Mouse (Mus musculus): Measurements from ENCODE around the gene Rac3. TPM values are rescaled to one million over a fixed set of nuclear protein-coding genes. Genes with fewer than 3 reads are reported as not detected.
"Not testable (repeated sequence)": the region's sequence is repeated elsewhere in the genome, so short reads cannot be mapped to it uniquely, and the experiment has no call there.

Rac3 gene
- 25.4 and 28.8 TPM in 2 replicates for polyA plus RNA-seq (2016; fragmentation: Nextera tagmentation; extraction: Ambion mirVana)

DNA sequence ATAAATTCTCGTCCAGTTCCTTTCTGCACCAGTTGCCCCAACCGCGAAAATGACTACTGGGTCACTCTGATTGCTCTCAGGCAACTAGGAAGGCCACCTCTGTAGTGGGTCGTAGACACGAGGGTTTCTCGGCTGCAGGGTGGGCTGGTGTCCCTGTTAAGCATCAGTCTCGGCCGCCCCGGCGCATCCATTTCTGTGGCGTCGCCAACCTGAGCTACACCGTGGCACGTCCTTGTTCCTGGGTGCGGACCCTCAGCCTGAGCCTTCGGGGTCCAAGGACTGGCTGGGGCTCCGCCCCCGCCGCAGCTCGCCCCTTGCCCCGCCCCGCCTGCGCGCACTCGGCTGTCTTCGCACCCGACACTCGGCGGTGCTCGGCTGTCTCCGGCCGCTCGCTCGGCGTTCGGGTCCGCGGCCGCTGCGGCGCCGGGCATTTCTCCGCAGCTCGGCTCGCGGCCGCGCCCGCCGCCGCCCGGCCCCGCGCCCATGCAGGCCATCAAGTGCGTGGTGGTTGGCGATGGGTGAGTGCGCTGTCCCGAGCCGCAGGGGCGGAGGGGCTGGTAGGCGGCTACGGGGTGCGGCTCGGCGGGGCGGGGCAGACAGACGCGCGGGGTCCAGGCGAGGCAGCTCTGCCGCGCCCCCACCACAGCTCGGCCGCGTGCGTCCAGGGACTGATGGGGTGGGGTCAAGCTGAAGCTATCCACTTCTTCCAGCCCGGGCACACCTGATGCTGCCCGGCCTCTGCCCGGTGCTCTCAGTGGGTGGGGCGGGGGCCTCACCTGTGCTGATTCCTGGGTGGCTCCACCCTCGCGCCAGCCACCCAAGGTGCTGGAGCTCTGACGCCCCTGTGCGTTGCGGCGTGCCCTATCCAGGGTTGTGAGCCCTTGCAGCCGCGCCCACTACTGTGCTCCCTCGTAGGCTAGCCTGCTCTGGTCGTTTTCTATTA is at the start of gene Rac3:
Gene Rac3, plus strand, starts transcription at position 347 of the 943 bp plus-strand sequence.
- H3K4me1 ChIP-seq = peaks cover 36% of the 10 kb centered on the region
- peaks cover 53% of the 10 kb centered on the region for H3K27me3 ChIP-seq (ENCODE audit: low read depth, poor library complexity, severe bottlenecking)
- H3K36me3 ChIP-seq = peaks cover 41% of the 10 kb centered on the region
- DNase-seq (ENCODE audit: low spot score) = peak; percentile 83
- peak within 1 kb of the TSS; percentile 75 for H3K4me3 ChIP-seq
- no peaks in the 10 kb centered on the region for H3K9me3 ChIP-seq (replicated peaks)
- peak within 1 kb of the TSS; percentile 74 for H3K27ac ChIP-seq
- 1% methylated on average over 86 of the region's 90 CpGs for WGBS

DNA sequence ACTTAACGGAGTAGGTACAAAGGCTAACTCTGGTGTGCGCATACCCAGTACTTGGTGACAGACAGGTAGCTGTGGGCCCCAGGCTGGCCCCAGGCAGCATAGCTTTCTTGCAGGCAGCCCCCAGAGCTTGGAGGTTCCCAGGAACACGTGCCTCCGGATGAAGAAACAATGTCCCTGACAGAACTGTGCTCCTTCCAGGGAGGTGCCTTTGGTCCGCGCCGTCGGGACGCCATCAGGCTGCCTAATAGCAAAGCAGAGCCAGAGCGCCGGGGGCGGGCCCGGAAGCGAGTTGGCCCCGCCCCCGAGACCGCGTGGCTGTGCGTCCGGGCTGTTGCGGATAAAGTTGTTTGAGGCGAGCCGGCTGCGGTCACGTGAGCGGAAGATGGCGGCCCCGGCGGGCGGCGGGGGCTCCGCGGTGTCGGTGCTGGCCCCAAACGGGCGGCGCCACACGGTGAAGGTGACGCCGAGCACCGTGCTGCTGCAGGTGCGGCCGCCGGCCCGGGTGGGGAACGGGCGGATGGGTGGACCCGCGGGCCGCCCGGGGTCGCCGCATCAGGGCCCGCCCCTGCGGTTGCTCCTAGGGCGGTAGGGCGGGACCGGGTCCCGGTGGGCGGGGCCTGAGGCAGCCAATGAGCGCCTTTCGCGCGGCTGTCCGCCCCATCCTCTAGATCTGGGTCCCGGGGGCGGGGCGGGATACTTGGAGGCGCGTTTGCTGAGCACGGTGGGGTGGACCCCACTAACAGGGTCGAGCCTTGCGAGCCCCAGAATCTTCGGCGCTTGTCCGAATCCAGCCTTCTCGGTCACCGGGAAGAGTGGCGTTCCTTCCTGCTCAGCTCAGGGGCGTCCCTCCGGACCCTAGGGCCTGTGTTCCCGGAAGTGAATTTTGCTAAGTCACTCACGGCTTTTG is 48.3 kb upstream of the Rac3 start, which contains the start of gene Aspscr1:
Gene Aspscr1, plus strand, starts transcription at position 287 of the 907 bp plus-strand sequence.
- Histone ChIP-seq H3K27me3 (ENCODE audit: low read depth, poor library complexity, severe bottlenecking) (no peaks in the 10 kb centered on the region), H3K9me3 (replicated peaks) (no peaks in the 10 kb centered on the region), H3K36me3 (peaks cover 36% of the 10 kb centered on the region), H3K4me3 (peak within 1 kb of the TSS; percentile 73), H3K4me1 (peaks cover 15% of the 10 kb centered on the region), H3K27ac (peak within 1 kb of the TSS; percentile 98)
- WGBS = 2% methylated on average over 83 of the region's 83 CpGs
- DNase-seq (ENCODE audit: low spot score) = peak; percentile 97

DNA sequence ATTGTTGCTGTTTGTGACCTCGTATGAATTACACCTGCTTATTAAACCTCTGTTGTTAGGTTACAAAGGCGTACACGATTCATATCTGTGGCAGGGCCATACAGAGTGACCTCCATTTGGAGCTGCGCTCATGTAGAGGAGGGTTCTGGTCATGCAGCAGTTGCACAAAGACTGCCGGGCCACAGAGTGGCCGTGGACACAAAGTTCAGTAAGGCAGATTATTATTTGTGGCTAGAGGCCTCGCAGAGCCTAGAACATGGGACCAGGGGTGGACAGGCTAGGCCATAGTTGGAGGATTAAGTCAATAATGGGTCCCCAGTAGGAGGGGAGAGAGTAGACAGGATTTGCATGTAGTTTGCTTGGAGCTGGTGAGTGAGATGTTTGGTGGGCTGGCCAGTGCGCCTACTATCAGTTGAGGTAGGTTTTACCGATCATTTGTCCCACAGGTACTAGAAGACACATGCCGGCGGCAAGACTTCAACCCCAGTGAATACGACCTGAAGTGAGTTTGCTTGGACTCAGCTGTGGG is 47.6 kb upstream of the Rac3 start:
- H3K4me1 ChIP-seq = peaks cover 18% of the 10 kb centered on the region
- no peak for DNase-seq (ENCODE audit: low spot score)
- H3K9me3 ChIP-seq (replicated peaks) = no peaks in the 10 kb centered on the region
- 45% methylated on average over 12 of the region's 12 CpGs for WGBS
- peaks cover 43% of the 10 kb centered on the region for H3K36me3 ChIP-seq
- peak overlapping the region; percentile 98 for H3K27ac ChIP-seq
- H3K27me3 ChIP-seq (ENCODE audit: low read depth, poor library complexity, severe bottlenecking) = no peaks in the 10 kb centered on the region
- H3K4me3 ChIP-seq = peak overlapping the region; percentile 73

DNA sequence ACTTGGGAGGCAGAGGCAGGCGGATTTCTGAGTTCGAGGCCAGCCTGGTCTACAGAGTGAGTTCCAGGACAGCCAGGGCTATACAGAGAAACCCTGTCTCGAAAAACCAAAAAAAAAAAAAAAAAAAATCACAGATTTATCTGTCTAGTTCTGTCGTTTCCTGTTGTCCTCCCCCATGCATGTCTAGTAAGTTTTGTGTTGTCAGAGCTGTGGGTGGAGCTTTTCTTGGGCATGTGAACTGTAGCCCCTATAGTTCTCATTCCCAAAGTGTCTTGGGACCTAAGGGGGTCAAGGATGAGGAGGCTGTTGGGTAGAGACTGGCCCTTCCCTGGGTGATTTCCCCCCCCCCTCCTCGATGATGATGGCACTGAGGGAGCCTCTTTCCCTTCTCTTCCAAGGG is 45.4 kb upstream of the Rac3 start:
- peaks cover 18% of the 10 kb centered on the region for H3K4me1 ChIP-seq
- not testable (repeated sequence) for H3K27me3 ChIP-seq (ENCODE audit: low read depth, poor library complexity, severe bottlenecking); H3K4me3 ChIP-seq; H3K9me3 ChIP-seq (replicated peaks); H3K27ac ChIP-seq; DNase-seq (ENCODE audit: low spot score)
- peaks cover 65% of the 10 kb centered on the region for H3K36me3 ChIP-seq
- 92% methylated on average over 5 of the region's 5 CpGs for WGBS

DNA sequence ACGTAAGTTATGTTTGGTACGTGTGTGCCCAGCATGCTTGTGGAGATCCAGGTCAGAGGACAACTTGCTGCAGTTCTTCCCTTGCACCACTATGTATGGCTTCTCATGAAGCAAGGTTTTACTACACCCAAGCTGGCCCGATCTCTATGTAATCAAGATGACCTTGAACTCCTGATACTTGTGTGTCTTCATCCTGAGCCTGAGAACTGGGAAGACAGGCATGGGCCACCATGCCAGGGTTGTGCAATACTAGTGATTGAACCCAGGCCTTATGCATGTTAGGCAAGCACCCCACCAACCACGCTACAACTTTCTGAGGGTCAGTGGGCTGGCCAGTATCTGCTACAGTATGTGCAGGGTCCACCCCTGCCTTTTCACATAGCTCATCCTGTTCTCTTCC is 44.3 kb upstream of the Rac3 start:
- Histone ChIP-seq H3K9me3 (replicated peaks) (no peaks in the 10 kb centered on the region), H3K27me3 (ENCODE audit: low read depth, poor library complexity, severe bottlenecking) (no peaks in the 10 kb centered on the region), H3K27ac (no peak overlapping the region), H3K4me1 (peaks cover 18% of the 10 kb centered on the region), H3K4me3 (no peak overlapping the region), H3K36me3 (peaks cover 75% of the 10 kb centered on the region)
- no peak for DNase-seq (ENCODE audit: low spot score)
- WGBS = 97% methylated on average over 4 of the region's 4 CpGs

DNA sequence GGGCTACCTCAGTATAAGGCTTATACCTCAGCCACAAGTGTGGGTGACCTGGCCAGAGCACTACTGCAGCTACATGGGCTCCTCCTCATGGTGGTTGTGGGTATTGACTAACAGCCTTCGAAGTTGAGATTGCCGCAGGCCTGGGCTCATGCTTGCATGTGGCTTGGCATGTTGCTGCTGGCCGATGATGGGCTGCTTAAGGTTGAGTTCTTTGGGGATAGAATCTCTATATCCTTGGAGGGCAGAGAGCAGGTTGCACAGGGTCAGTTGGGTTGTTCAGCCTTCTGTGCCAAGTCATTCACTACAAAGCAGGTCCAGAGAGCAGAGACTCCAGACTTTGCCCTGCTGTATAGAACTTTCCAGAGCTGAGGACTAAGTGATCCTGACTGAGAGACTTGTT is 41.4 kb upstream of the Rac3 start:
- Histone ChIP-seq H3K4me3 (no peak overlapping the region), H3K4me1 (peaks cover 13% of the 10 kb centered on the region), H3K27ac (no peak overlapping the region), H3K9me3 (replicated peaks) (no peaks in the 10 kb centered on the region), H3K36me3 (peaks cover 94% of the 10 kb centered on the region), H3K27me3 (ENCODE audit: low read depth, poor library complexity, severe bottlenecking) (no peaks in the 10 kb centered on the region)
- DNase-seq (ENCODE audit: low spot score) = no peak
- WGBS = 89% methylated on average over 3 of the region's 3 CpGs

DNA sequence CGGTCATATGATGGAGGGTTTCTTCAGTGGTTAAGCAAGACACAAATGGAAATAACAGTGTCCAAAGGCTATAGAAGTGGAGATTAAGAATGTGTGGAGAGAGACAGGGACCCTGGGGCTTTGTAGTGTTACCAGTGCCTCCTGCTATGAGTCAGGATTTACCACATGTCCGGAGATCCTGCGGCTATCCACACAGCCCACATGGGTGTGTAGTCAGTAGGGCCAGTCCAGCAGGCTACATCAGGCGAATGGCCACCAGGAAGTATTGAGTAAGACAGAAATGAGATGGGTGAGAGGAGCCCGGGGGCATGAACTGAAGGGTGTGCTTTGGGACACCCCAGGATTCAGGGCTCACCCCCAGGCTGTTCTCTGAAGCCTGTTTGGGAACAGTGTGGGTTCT is 38.6 kb upstream of the Rac3 start:
- no peaks in the 10 kb centered on the region for H3K27me3 ChIP-seq (ENCODE audit: low read depth, poor library complexity, severe bottlenecking)

DNA sequence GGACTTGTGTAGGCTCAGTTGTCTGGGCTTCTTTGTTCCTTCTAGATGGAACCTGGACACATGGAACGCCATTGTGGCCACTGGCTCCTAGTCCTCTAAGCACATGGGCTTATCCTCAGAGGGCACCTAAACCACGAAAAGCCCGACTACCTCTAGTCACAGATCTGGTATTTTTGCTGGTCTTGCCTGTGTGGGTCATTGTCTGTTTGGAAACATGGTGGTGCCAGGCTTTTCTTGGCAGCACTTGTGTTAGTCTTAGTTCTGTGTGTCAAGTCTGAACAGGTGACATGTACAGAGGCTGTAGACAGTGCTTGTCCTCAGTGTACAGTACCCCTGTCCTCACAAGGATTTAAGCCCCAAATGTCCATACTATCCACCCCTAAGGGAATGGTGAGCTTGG is 37.7 kb upstream of the Rac3 start:
- Histone ChIP-seq H3K4me1 (peaks cover 16% of the 10 kb centered on the region), H3K4me3 (no peak overlapping the region), H3K27me3 (ENCODE audit: low read depth, poor library complexity, severe bottlenecking) (no peaks in the 10 kb centered on the region), H3K27ac (no peak overlapping the region), H3K9me3 (replicated peaks) (no peaks in the 10 kb centered on the region), H3K36me3 (peaks cover 92% of the 10 kb centered on the region)
- DNase-seq (ENCODE audit: low spot score) = no peak
- whole genome bisulfite sequencing = 95% methylated on average over 3 of the region's 3 CpGs

More for the DNA sequence above, 38.6 kb upstream of the Rac3 start:
- Histone ChIP-seq H3K4me1 (peaks cover 19% of the 10 kb centered on the region), H3K27ac (no peak overlapping the region), H3K4me3 (no peak overlapping the region), H3K36me3 (peaks cover 92% of the 10 kb centered on the region), H3K9me3 (replicated peaks) (no peaks in the 10 kb centered on the region)
- WGBS = 96% methylated on average over 5 of the region's 5 CpGs
- DNase-seq (ENCODE audit: low spot score) = no peak

DNA sequence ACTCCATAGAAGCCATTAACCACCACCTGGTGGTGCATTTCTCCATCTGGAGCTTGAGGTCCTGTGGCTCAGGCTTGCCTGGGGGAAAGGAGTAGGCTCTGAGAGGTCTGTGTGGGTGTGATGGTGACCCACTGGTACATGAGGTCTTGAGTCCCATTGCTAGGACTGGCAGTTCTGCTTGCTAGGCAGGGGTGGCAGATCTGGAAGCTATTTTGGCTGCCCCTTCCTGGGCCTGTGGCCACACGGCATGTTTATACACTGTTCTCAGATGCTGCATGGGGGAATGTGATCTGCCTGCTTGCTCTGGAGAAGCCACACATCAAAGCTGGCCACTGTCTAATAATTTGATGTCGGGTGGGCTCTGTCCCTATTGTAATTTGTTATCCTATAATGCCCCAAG is 37.2 kb upstream of the Rac3 start:
- H3K4me1 ChIP-seq = peaks cover 16% of the 10 kb centered on the region
- DNase-seq (ENCODE audit: low spot score) = no peak
- H3K36me3 ChIP-seq = peaks cover 92% of the 10 kb centered on the region
- no peaks in the 10 kb centered on the region for H3K27me3 ChIP-seq (ENCODE audit: low read depth, poor library complexity, severe bottlenecking)
- 82% methylated on average over 2 of the region's 2 CpGs for WGBS
- H3K27ac ChIP-seq = 0 out of 2 replicates have a peak overlapping the region, but pooled peaks have one; percentile 53
- no peaks in the 10 kb centered on the region for H3K9me3 ChIP-seq (replicated peaks)
- H3K4me3 ChIP-seq = no peak overlapping the region

DNA sequence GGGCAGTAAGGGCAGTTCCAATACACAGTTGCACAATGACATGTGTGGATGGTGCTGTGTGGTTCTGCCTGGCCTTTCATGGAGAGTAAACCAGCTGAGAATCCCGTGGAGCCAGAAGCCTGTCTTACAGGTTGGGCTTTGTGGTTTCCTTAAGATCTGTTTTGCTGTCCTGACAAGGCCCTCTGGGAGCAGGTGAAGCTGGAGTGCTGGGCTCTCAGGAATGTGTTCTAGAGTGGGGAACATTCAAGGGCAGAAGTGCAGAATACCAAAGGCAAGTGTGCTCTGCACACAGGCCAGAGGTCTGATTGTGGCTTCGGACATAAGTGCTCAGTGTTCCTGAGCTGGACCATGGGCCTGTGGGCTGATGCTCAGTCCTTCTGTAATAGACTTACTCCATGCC is 36.6 kb upstream of the Rac3 start:
- Histone ChIP-seq H3K9me3 (replicated peaks) (no peaks in the 10 kb centered on the region), H3K36me3 (peaks cover 92% of the 10 kb centered on the region), H3K4me1 (peaks cover 16% of the 10 kb centered on the region), H3K4me3 (no peak overlapping the region), H3K27ac (peak overlapping the region; percentile 53), H3K27me3 (ENCODE audit: low read depth, poor library complexity, severe bottlenecking) (no peaks in the 10 kb centered on the region)
- WGBS = 94% methylated on average over 2 of the region's 2 CpGs
- DNase-seq (ENCODE audit: low spot score) = no peak

DNA sequence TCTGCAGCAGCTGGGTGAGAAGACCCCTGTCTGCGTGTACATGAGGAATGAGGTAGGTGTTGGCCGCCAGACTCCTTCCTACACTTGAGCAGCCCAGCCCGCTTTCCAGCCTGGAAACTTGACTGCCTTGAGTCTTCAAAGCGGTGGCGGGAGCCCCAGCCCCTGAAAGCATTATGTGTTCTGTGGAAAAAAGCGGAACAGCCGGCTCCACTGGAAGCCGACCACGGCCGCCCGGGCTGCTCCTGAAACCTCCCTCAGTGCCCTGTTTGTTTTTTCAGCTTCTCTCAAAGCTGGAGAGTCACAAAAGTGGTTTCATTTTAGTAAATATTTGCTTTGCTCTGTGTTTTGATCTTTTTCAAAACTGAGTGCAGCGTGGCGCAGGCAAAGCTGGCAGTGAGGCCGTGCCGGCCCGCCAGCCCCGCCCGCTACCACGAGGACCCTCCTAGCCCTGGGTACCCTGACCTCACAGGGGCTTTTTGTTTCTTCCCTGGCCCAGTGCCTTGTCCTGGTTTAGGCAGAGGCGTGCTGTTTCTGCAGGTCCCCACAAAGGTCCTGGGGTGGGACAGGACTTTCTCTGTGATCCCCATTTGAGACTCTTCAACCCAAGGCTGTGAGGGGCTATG is 34.5 kb upstream of the Rac3 start:
- DNase-seq (ENCODE audit: low spot score) = no peak
- H3K4me1 ChIP-seq = peaks cover 16% of the 10 kb centered on the region
- H3K27me3 ChIP-seq (ENCODE audit: low read depth, poor library complexity, severe bottlenecking) = no peaks in the 10 kb centered on the region
- H3K27ac ChIP-seq = no peak overlapping the region
- no peaks in the 10 kb centered on the region for H3K9me3 ChIP-seq (replicated peaks)
- 90% methylated on average over 20 of the region's 20 CpGs for WGBS
- H3K36me3 ChIP-seq = peaks cover 88% of the 10 kb centered on the region
- H3K4me3 ChIP-seq = no peak overlapping the region

DNA sequence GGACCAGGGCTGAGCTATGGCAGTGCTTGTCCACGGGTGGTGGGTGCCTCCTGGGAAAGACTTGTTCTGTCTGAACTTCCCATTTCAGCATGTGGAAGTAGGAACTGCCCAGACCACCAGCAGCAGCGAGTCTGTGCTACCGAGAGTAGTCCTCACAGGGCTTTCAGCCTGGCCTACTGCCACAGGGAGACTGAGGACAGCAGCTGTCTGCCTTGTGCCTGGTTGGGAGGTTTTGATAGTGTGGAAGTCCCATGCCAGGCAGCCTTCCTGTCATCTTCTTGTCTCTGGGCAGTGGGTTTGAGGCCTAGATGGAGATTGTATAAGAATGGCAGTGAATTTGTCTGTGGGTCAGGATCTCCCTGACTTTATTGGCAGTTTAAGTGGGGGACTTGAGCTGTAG is 31.9 kb upstream of the Rac3 start:
- peaks cover 12% of the 10 kb centered on the region for H3K4me1 ChIP-seq
- H3K4me3 ChIP-seq = no peak overlapping the region
- H3K27ac ChIP-seq = peak overlapping the region; percentile 7; the same call in 1 of the 2 replicates
- peaks cover 90% of the 10 kb centered on the region for H3K36me3 ChIP-seq
- H3K27me3 ChIP-seq (ENCODE audit: low read depth, poor library complexity, severe bottlenecking) = no peaks in the 10 kb centered on the region
- 91% methylated on average over 3 of the region's 3 CpGs for WGBS
- no peaks in the 10 kb centered on the region for H3K9me3 ChIP-seq (replicated peaks)
- DNase-seq (ENCODE audit: low spot score) = no peak
